Mouse (Mus musculus): ENCODE results near the gene Fam160b1. TPM values are rescaled to one million over a fixed set of nuclear protein-coding genes. Genes with fewer than 3 reads are reported as not detected.

The Fam160b1 gene
- polyA plus RNA-seq, 1 experiment from 2014 or later, result 13.1 TPM

Other genes with a start within 250 kb of the Fam160b1 start
- 17.7 and 22.4 TPM in 2 replicates for gene Ablim1, start 45.8 kb upstream of the Fam160b1 start, polyA plus RNA-seq (2016; fragmentation: Nextera tagmentation; extraction: Ambion mirVana)
- gene Trub1, start 92.2 kb downstream of the Fam160b1 start, polyA plus RNA-seq (2016; fragmentation: Nextera tagmentation; extraction: Ambion mirVana), result 21.7 and 25.6 TPM in 2 replicates

All from embryonic facial prominence, embryonic 10.5 days (tissue).